Mouse (Mus musculus) heart, postnatal 25 days (tissue): ENCODE results near the gene Gm28372. TPM values are rescaled to one million over a fixed set of nuclear protein-coding genes. Genes with fewer than 3 reads are reported as not detected.

Experiments used
- DNase-seq: peaks from one replicate; pipeline ENCODE4 v3.0.0; 2022; ENCODE audit warnings: low spot score
- intact Hi-C: fragments of 180-260 bp; cut with DNase I; formaldehyde crosslinking; loops from one replicate; pipeline ENCODE4 v1.15.1; 2025
- total RNA-seq, 2 experiments: library from RNA; stranded (reverse); gene quantifications; 2 replicates each; pipeline ENCODE4 v1.2.3; 2021

Gene Gm28372
- total RNA-seq, 2 experiments from 2014 or later, result not detected

GRCm38 (mm10) chr2:130408194-130408593 lies 3.2 kb downstream of the Gm28372 start:
- no peak for DNase-seq

GRCm38 (mm10) chr2:130411558-130412495 lies 6.8 kb downstream of the Gm28372 start:
- intact Hi-C loops, result loop anchor here (2.0 to 10.0 kb wide), 2 partner anchors 119 to 237 kb away; partner anchors contain the start of gene Snrpb

More at GRCm38 (mm10) chr2:130408194-130408593, 3.2 kb downstream of the Gm28372 start:
- intact Hi-C loops, result no loop called here

GRCm38 (mm10) chr2:130412775-130413174 lies 7.7 kb downstream of the Gm28372 start:
- DNase-seq, result no peak
- intact Hi-C loops, result loop anchor here (10.0 kb wide), 1 partner anchor 238 kb away; the partner anchor contains the start of gene Snrpb

More at GRCm38 (mm10) chr2:130411558-130412495, 6.8 kb downstream of the Gm28372 start:
- peak; percentile 66 for DNase-seq

- DNase-seq, result no peak
- intact Hi-C loops, result loop anchor here (10.0 kb wide), 1 partner anchor 239 kb away; the partner anchor contains the start of gene Snrpb
Observed at GRCm38 (mm10) chr2:130414094-130414856, 9.2 kb downstream of the Gm28372 start.

GRCm38 (mm10) chr2:130421781-130422620 lies 17.0 kb downstream of the Gm28372 start:
- intact Hi-C loops, result loop anchor here (10.0 kb wide), 1 partner anchor 243 kb away; the partner anchor contains the start of genes Ddrgk1 and Itpa

GRCm38 (mm10) chr2:130423397-130424125 lies 18.5 kb downstream of the Gm28372 start:
- intact Hi-C loops, result loop anchor here (2.0 to 10.0 kb wide), 2 partner anchors 27 to 241 kb away; partner anchors contain the start of genes Ddrgk1, Itpa and Ptpra
- DNase-seq, result peak; percentile 53

More at GRCm38 (mm10) chr2:130421781-130422620, 17.0 kb downstream of the Gm28372 start:
- no peak for DNase-seq

GRCm38 (mm10) chr2:130424126-130424853 lies 19.3 kb downstream of the Gm28372 start, which contains the start of the genes Vps16 and Pced1a:
TSS of gene Vps16 (plus strand) at chr2:130424339.
TSS of gene Pced1a (minus strand) at chr2:130424701.
- intact Hi-C loops, result loop anchor here (2.0 to 10.0 kb wide), 2 partner anchors 27 to 241 kb away; partner anchors contain the start of genes Ddrgk1, Itpa and Ptpra
- peak; percentile 84 for DNase-seq

GRCm38 (mm10) chr2:130425112-130425511 lies 20.1 kb downstream of the Gm28372 start:
- DNase-seq, result no peak
- intact Hi-C loops, result loop anchor here (2.0 to 10.0 kb wide), 2 partner anchors 26 to 240 kb away; partner anchors contain the start of genes Ddrgk1, Itpa and Ptpra

GRCm38 (mm10) chr2:130429851-130430250 lies 24.8 kb downstream of the Gm28372 start:
- DNase-seq, result no peak
- intact Hi-C loops, result loop anchor here (10.0 kb wide), 1 partner anchor 235 kb away; the partner anchor contains the start of genes Ddrgk1 and Itpa

- DNase-seq, result no peak
- intact Hi-C loops, result no loop called here
Observed at GRCm38 (mm10) chr2:130430484-130430883, 25.4 kb downstream of the Gm28372 start.

- intact Hi-C loops, result no loop called here
Observed at GRCm38 (mm10) chr2:130432157-130432556, 27.1 kb downstream of the Gm28372 start.

GRCm38 (mm10) chr2:130433152-130433551 lies 28.1 kb downstream of the Gm28372 start:
- intact Hi-C loops, result no loop called here
- DNase-seq, result no peak

More at GRCm38 (mm10) chr2:130432157-130432556, 27.1 kb downstream of the Gm28372 start:
- DNase-seq, result no peak

- DNase-seq, result no peak
- intact Hi-C loops, result no loop called here
Observed at GRCm38 (mm10) chr2:130436769-130437168, 31.7 kb downstream of the Gm28372 start.

GRCm38 (mm10) chr2:130438861-130439260 lies 33.8 kb downstream of the Gm28372 start:
- DNase-seq, result no peak
- intact Hi-C loops, result no loop called here

GRCm38 (mm10) chr2:130439840-130440480 lies 34.9 kb downstream of the Gm28372 start:
- no peak for DNase-seq
- intact Hi-C loops, result no loop called here

GRCm38 (mm10) chr2:130442162-130442561 lies 37.1 kb downstream of the Gm28372 start:
- no peak for DNase-seq
- intact Hi-C loops, result no loop called here

- intact Hi-C loops, result loop anchor here (5.0 kb wide), 1 partner anchor 74 kb away; no protein-coding TSS in a partner anchor
- DNase-seq, result no peak
Observed at GRCm38 (mm10) chr2:130448449-130448848, 43.4 kb downstream of the Gm28372 start.
